Mouse (Mus musculus) E14TG2a.4 (cell line): ENCODE results near the gene Elane.

Experiments used
- H3K27me3 ChIP-seq: 2 replicates; pipeline ENCODE4 v1.6.1; 2014; ENCODE audit warnings: low read length, control low read depth; ENCODE audit not compliant: insufficient read depth
- H3K36me3 ChIP-seq: 2 replicates; pipeline ENCODE4 v1.6.1; 2014; ENCODE audit warnings: low read length, control low read depth; ENCODE audit not compliant: insufficient read depth
- H3K4me1 ChIP-seq: replicated peaks from 2 replicates; pipeline ENCODE4 v1.6.1; 2014; ENCODE audit warnings: low read depth, low read length, control low read depth
- H3K4me3 ChIP-seq: replicated peaks from 2 replicates; pipeline ENCODE4 v1.5.1; 2014; ENCODE audit warnings: mild to moderate bottlenecking, low read length
- H3K9me3 ChIP-seq: 2 replicates; pipeline ENCODE4 v1.6.1; 2014; ENCODE audit warnings: low read length, control low read depth
- CTCF ChIP-seq: conservative IDR thresholded peaks from 2 replicates; pipeline ENCODE4 v1.5.1; 2014; ENCODE audit warnings: low read length
- NANOG ChIP-seq: IDR thresholded peaks from 2 replicates; pipeline ENCODE4 v1.6.1; 2014; ENCODE audit warnings: borderline replicate concordance, low read length, mixed read lengths
- POU5F1 ChIP-seq: IDR thresholded peaks from 2 replicates; pipeline ENCODE4 v1.6.1; 2014; ENCODE audit warnings: low read length, borderline replicate concordance

Gene Elane

DNA sequence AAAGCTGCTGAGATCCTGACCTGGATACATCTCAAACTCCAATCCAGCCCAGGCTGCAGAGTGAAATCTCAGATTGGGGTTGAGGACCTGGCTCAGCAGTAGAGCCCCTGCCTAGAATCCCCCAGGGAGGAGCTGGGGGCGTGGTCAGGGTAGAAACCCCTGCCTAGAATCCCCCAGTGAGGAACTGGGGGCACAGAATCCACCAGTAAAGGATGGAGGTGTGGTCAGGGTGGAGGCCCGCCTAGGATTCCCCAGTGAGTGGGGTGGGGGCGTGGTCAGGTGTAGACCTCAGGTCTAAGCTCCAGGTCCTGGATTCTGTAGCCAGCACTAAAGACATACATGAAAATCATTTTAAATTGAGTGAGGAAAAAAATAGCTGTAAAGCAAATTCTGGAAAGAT lies 13.2 kb upstream of the Elane start:
- H3K4me3 ChIP-seq = peak overlapping the region; percentile 10; the same call in 1 of the 2 replicates
- TF ChIP-seq CTCF (no peak), POU5F1 (no peak), NANOG (no peak)
- H3K27me3 ChIP-seq = peaks cover 59% of the 10 kb centered on the region
- H3K36me3 ChIP-seq = no peaks in the 10 kb centered on the region
- H3K4me1 ChIP-seq = peaks cover 38% of the 10 kb centered on the region
- H3K9me3 ChIP-seq = peaks cover 9% of the 10 kb centered on the region; the same call in 1 of the 2 replicates

DNA sequence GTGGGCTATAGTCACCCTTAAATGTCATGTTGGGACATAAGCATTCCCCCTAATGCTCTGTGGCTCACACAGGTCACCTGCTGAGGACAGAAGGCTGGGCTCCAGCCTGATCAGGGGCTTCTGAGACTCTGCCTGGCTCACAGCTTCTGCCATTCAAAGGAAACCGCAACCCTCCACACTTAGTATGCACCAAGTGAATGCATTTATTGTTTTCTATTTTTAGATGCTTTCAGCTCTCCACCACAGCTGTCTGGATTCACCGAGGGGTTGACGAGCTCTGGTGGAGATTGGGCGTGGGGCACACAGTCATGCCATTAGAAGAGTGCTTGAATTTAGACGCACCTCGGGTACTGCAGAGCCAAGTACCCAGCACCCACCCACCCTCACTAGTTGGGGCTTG lies 12.7 kb upstream of the Elane start:
- peaks cover 42% of the 10 kb centered on the region for H3K4me1 ChIP-seq
- peak overlapping the region; percentile 80; the same call in 1 of the 2 replicates for H3K4me3 ChIP-seq
- H3K36me3 ChIP-seq = no peaks in the 10 kb centered on the region
- H3K9me3 ChIP-seq = peaks cover 9% of the 10 kb centered on the region; the same call in 1 of the 2 replicates
- peaks cover 61% of the 10 kb centered on the region for H3K27me3 ChIP-seq
- no peak for TF ChIP-seq CTCF
- TF ChIP-seq POU5F1 = no peak
- TF ChIP-seq NANOG = no peak

DNA sequence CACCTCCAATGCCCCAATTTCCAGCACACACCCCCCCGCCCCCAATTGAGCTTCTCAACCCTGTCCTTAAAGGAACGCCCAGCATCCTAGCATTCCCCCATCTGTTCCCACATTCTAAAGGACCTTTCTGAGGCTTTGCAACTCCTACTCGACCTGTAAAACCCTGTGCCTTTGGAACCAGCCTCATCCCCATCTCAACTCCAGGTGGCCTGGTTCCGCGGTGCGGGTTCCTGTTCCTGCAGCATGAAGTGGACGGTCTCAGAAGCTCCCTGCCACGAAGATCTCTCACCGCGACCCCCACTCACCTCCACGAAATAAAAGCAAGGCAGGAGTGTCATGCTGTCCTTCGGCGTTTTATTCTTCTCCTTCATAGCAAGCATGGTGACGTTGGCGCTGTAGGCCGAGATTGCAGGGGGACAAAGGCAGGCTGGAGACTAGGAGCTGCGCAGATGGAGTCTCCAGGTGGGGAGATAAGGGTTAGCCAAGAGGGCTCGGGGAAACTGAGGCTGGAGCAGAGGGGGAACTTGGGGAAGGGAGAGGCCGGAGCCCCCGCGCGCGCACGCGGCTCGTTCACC lies 12.2 kb upstream of the Elane start:
- TF ChIP-seq CTCF = no peak
- TF ChIP-seq NANOG = no peak
- no peak for TF ChIP-seq POU5F1

DNA sequence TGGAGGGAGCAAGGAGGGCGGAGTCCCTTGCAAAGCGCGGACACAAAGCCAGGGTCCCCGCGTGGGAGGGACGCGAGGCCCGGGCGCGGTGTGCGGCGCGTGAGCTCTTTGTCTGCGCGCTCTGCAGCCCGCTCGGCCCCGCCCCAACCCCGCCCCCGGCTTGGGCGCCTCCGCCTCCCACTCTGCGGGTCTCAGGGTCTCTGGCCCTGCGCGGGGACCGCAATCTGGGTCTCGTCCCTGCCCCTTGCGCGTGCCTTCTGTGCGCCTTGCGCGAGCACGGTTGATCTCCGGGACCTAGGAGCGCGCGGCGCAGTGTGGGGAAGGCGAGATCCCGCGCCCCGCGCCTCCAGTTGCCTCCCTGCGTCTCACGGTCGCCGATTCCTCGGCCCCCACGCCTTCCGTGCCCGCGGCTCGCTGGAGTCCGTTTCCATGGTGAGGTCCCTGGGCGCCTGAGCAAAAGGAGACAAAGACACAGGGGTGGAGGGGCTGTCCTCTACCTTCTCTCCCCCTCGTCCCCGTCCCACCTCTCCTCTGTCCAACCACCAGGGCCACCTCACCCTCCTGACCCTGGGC lies 11.7 kb upstream of the Elane start, which contains the start of the genes Prtn3 and Plppr3:
Prtn3 (plus strand) TSS at position 187 of the 573 bp plus-strand sequence.
Plppr3 (minus strand) TSS at position 345 of the 573 bp plus-strand sequence.
- Histone ChIP-seq H3K4me3 (peak within 1 kb of the TSS; percentile 80), H3K4me1 (peaks cover 45% of the 10 kb centered on the region), H3K9me3 (peaks cover 9% of the 10 kb centered on the region; the same call in 1 of the 2 replicates), H3K36me3 (no peaks in the 10 kb centered on the region), H3K27me3 (peaks cover 63% of the 10 kb centered on the region)
- TF ChIP-seq CTCF (no peak), POU5F1 (no peak), NANOG (no peak)

More for the DNA sequence above, 12.2 kb upstream of the Elane start:
- peaks cover 44% of the 10 kb centered on the region for H3K4me1 ChIP-seq
- H3K27me3 ChIP-seq = peaks cover 65% of the 10 kb centered on the region
- H3K36me3 ChIP-seq = no peaks in the 10 kb centered on the region
- H3K9me3 ChIP-seq = peaks cover 9% of the 10 kb centered on the region; the same call in 1 of the 2 replicates
- peak overlapping the region; percentile 80 for H3K4me3 ChIP-seq

DNA sequence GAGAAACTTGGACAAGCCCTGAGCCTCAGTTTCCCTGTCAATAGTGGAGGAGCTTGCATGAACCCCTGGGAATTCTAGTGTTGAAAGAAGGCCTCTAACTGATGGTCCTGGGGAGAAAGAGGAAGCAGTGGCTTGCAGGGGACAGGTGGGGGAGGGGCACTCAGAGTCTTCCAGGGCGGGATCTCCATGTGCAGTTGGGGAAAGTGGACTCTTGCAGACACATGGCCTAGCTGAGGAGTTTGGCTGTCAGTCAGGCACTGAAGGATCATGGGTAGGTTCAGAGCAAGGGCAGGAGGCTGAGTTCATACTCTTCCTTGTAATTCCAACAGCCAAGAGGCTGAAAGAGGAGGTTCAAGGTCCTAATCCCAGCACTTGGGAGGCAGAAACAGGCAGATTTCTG lies 8.9 kb upstream of the Elane start:
- no peak for TF ChIP-seq CTCF
- TF ChIP-seq POU5F1 = no peak
- no peaks in the 10 kb centered on the region for H3K36me3 ChIP-seq
- H3K27me3 ChIP-seq = peaks cover 72% of the 10 kb centered on the region
- H3K4me3 ChIP-seq = peak overlapping the region; percentile 3; the same call in 1 of the 2 replicates
- H3K9me3 ChIP-seq = peaks cover 9% of the 10 kb centered on the region; the same call in 1 of the 2 replicates
- H3K4me1 ChIP-seq = peaks cover 68% of the 10 kb centered on the region

DNA sequence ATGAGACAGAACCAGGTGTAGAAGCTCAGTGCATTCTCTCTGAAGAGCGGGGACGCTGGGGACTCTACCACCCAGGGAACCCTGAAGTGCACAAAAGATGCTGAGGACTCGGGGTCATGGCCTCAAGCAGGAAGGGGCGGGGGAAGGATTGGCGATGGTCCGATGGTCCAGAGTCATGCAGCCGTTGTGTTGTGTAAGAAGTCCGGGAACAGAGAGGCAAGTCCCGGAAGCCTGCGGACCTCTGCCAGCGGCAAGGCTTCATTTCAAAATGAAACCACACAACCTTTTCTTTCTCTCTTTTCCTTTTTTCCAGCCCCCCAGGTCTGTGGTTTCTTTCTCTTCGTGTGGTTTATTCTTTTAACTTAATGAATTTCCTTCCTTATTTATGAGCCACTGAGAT lies 8.3 kb upstream of the Elane start:
- Histone ChIP-seq H3K9me3 (peaks cover 9% of the 10 kb centered on the region; the same call in 1 of the 2 replicates), H3K27me3 (peaks cover 74% of the 10 kb centered on the region), H3K4me1 (peaks cover 70% of the 10 kb centered on the region), H3K36me3 (no peaks in the 10 kb centered on the region), H3K4me3 (no peak overlapping the region)
- TF ChIP-seq CTCF (no peak), POU5F1 (no peak), NANOG (no peak)

DNA sequence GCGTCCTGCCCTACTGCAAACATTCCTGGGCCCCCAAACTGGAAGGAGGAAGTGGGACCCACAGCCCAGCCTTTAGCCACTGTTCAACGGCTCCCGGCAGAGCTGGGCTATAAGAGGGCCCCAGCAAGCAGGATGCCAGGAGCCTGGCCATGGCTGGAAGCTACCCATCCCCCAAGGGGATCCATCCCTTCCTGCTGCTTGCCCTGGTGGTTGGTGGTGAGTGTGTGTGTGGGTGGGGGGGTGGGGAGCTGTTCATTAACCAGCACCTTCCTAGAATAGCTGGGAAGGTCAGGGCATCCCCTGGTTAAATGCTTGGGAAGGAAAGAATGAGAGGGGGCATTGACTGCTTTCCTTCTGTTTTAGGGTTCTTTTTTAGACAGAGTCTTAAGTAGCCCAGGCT lies 6.5 kb upstream of the Elane start:
- Histone ChIP-seq H3K27me3 (peaks cover 64% of the 10 kb centered on the region), H3K4me1 (peaks cover 74% of the 10 kb centered on the region), H3K9me3 (peaks cover 9% of the 10 kb centered on the region; the same call in 1 of the 2 replicates), H3K4me3 (no peak overlapping the region), H3K36me3 (no peaks in the 10 kb centered on the region)
- TF ChIP-seq POU5F1 (no peak), CTCF (no peak), NANOG (no peak)

DNA sequence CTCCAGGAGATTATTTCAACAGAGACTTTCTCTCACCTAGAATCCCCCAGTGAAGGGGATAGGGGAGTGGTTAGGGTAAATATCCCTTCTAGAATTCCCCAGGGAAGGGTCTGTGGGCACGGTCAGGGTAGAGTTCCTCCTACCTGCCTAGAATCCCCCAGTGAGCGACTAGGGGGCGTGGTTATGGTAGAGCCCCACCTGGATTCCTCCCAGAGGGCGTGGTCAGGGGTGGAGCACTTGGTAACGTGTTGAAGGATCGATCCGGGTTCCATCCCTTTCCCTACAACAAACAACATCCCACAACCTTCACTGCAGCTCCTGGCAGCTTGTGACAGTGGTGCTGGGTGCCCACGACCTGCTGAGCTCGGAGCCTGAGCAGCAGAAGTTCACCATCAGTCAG lies 5.3 kb upstream of the Elane start:
- no peak for TF ChIP-seq POU5F1
- H3K4me3 ChIP-seq = no peak overlapping the region; the same call in 1 of the 2 replicates
- H3K36me3 ChIP-seq = no peaks in the 10 kb centered on the region
- H3K27me3 ChIP-seq = peaks cover 52% of the 10 kb centered on the region
- peaks cover 68% of the 10 kb centered on the region for H3K4me1 ChIP-seq
- peaks cover 9% of the 10 kb centered on the region; the same call in 1 of the 2 replicates for H3K9me3 ChIP-seq

DNA sequence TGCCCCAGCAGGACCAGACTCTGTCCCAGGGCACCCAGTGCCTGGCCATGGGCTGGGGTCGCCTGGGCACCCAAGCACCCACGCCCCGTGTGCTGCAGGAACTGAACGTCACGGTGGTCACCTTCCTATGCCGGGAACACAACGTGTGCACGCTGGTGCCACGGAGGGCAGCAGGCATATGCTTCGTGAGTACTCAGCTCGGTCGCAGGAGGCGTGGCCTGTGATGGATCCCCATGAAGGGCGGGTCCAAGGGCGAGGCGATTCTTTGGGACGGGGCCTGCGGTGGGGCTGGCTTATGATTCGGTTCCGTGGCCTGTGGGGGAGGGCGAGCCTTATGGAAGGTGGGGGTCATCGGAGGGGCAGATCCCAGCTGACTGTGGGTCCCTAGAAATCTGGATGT lies 4.1 kb upstream of the Elane start:
- TF ChIP-seq CTCF = no peak
- no peak for TF ChIP-seq NANOG
- no peak for TF ChIP-seq POU5F1
- Histone ChIP-seq H3K4me3 (peak overlapping the region; percentile 58), H3K4me1 (peaks cover 65% of the 10 kb centered on the region), H3K9me3 (peaks cover 1% of the 10 kb centered on the region; the same call in 1 of the 2 replicates), H3K27me3 (peaks cover 51% of the 10 kb centered on the region), H3K36me3 (no peaks in the 10 kb centered on the region)
